Mouse (Mus musculus): ENCODE measurements around the gene Zbtb9. TPM values are rescaled to one million over a fixed set of nuclear protein-coding genes. Genes with fewer than 3 reads are reported as not detected.
"Not testable (repeated sequence)": the region's sequence is repeated elsewhere in the genome, so short reads cannot be mapped to it uniquely, and the experiment has no call there.

Zbtb9 gene
- 9.8 and 11.9 TPM in 2 replicates for polyA plus RNA-seq (2012; rRNA removed)

DNA sequence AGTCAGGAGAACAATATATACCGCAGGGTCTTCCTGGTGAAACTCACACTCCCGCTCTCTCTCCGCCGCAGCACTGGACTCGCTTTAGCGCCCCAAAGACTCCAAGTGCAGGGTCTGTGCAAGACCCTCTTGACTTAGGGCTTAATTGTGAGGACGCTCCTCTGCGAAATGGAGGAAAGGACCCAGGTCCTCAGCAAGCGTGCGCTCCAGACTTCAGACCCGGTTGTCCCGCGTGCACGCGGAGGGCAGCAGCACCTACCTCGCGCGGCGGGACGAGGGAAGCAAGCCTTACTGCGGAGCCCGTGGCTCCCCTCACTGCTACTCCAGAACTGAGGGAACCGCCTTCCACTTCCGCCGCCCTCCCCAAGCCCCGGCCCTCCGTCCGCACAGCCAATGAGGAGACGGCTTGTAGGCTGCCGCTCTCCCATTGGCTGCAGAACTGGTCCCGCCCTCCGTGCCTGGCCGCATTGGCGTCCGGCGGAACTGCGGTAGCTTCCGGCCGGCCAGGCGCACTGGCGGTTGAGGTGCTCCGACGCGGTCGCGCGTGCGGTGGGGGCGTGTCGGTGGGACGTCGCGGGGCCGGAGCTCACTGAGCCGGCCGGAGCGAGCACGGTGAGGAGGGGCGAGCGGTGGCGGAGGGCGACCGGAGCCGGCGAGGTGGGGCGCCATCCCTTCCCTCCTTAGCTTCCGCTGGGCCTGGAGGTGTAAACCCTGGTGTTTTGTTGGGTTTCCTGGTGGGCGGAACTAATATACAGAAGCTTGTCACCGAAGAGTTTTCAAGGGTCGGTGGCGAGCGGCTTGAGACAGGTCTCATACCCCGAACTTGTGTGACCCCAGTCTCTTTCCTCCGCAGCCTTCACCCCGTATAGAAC is at the start of gene Zbtb9:
Gene Zbtb9, plus strand, starts transcription at position 465 of the 872 bp plus-strand sequence.
- H3K36me3 ChIP-seq (ENCODE audit: control insufficient read depth, insufficient read depth, low read length): peaks cover 3% of the 10 kb centered on the region
- peaks cover 16% of the 10 kb centered on the region for H3K4me1 ChIP-seq (ENCODE audit: control insufficient read depth, insufficient read depth, low read length)
- peak within 1 kb of the TSS; percentile 84 for H3K27ac ChIP-seq (ENCODE audit: control insufficient read depth, insufficient read depth, low read depth, low read length)
- no peak for TF ChIP-seq CTCF (IDR thresholded peaks at IDR 0.05; ENCODE audit: control insufficient read depth, insufficient read depth, insufficient replicate concordance, low read depth, low read length)
- TF ChIP-seq POLR2A (IDR thresholded peaks at IDR 0.05; ENCODE audit: control insufficient read depth, low read depth, low read length): peak; percentile 94
- H3K27me3 ChIP-seq (ENCODE audit: control insufficient read depth, insufficient read depth, low read length): no peaks in the 10 kb centered on the region
- H3K4me3 ChIP-seq (ENCODE audit: control insufficient read depth, low read depth, low read length): peak within 1 kb of the TSS; percentile 95

DNA sequence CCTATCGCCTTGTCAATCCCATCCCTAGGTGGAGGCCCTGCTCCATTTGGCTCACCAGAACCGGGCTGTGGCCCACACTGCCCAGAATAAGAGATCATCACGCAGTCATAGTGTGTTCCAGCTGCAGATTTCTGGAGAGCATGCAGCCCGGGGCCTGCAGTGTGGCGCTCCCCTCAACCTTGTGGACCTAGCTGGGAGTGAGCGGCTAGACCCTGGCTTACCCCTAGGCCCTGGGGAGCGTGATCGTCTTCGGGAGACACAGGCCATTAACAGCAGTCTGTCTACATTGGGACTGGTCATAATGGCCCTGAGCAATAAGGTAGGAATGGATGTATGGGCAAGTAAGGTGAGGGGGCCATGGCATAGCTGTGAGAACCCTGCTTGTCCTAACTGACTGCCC is 47.6 kb upstream of the Zbtb9 start:
- not testable (repeated sequence) for H3K36me3 ChIP-seq (ENCODE audit: control insufficient read depth, insufficient read depth, low read length)

DNA sequence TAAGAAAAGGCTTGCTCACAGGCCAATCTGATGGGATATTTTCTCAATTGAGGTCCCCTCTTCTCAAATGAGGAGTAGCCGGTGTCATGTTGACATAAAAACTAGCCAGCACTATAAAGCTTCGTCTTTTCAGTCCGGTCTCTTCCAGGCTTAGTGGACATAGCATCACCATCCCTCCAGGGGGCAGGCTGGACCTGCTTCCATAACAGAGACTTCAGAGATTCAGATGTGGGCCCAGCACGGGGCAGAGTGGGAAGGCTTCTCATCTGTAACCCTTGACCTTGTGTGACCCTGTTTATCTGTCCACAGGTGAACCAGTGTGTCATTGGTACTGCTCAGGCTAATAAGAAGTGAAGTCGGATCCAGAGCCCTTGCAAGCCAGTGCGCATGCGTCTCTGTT is 41.2 kb upstream of the Zbtb9 start:
- peaks cover 16% of the 10 kb centered on the region for H3K4me1 ChIP-seq (ENCODE audit: control insufficient read depth, insufficient read depth, low read length)
- TF ChIP-seq CTCF (IDR thresholded peaks at IDR 0.05; ENCODE audit: control insufficient read depth, insufficient read depth, insufficient replicate concordance, low read depth, low read length): peak; percentile 23; the same call in 1 of the 2 replicates
- not testable (repeated sequence) for H3K4me3 ChIP-seq (ENCODE audit: control insufficient read depth, low read depth, low read length); H3K36me3 ChIP-seq (ENCODE audit: control insufficient read depth, insufficient read depth, low read length); H3K27ac ChIP-seq (ENCODE audit: control insufficient read depth, insufficient read depth, low read depth, low read length); H3K27me3 ChIP-seq (ENCODE audit: control insufficient read depth, insufficient read depth, low read length)

More for the DNA sequence above, 47.6 kb upstream of the Zbtb9 start:
- not testable (repeated sequence) for H3K27me3 ChIP-seq (ENCODE audit: control insufficient read depth, insufficient read depth, low read length); H3K4me1 ChIP-seq (ENCODE audit: control insufficient read depth, insufficient read depth, low read length); H3K27ac ChIP-seq (ENCODE audit: control insufficient read depth, insufficient read depth, low read depth, low read length); H3K4me3 ChIP-seq (ENCODE audit: control insufficient read depth, low read depth, low read length)

DNA sequence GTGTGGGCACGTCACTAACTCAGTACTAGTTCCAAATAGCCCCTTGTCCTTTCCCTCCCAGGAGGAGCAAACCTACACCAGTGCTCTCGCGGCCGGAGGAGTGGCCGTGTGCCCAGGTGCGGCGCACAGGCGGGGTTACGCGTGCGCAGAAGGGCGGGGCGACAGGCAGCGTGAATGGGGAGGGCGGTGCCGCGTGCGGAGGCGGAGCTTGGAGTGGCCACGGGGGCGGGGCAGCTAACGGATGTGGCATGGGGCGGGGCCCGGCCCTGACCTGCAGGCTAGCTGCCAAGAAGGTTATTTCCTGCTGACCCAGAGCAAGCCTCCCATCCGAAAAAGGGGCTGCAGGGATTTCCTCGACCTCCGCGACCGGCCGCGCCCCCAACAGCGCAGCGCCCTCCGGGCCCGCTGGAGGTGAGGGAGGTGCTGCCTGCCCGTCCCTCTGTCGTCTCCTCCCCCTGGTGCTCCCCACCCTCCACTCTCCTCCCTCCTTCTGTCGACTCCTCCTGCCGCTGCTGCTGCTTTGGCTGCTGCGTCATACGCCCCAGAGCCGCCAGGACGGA is 40.0 kb upstream of the Zbtb9 start, which contains the start of gene Phf1:
Gene Phf1, plus strand, starts transcription at position 214 of the 560 bp plus-strand sequence.
- Histone ChIP-seq H3K27me3 (ENCODE audit: control insufficient read depth, insufficient read depth, low read length) (no peaks in the 10 kb centered on the region), H3K4me3 (ENCODE audit: control insufficient read depth, low read depth, low read length) (peak within 1 kb of the TSS; percentile 95), H3K27ac (ENCODE audit: control insufficient read depth, insufficient read depth, low read depth, low read length) (peak within 1 kb of the TSS; percentile 95), H3K4me1 (ENCODE audit: control insufficient read depth, insufficient read depth, low read length) (peaks cover 22% of the 10 kb centered on the region), H3K36me3 (ENCODE audit: control insufficient read depth, insufficient read depth, low read length) (peaks cover 2% of the 10 kb centered on the region)
- TF ChIP-seq CTCF (IDR thresholded peaks at IDR 0.05; ENCODE audit: control insufficient read depth, insufficient read depth, insufficient replicate concordance, low read depth, low read length): no peak
- peak; percentile 78 for TF ChIP-seq POLR2A (IDR thresholded peaks at IDR 0.05; ENCODE audit: control insufficient read depth, low read depth, low read length)

DNA sequence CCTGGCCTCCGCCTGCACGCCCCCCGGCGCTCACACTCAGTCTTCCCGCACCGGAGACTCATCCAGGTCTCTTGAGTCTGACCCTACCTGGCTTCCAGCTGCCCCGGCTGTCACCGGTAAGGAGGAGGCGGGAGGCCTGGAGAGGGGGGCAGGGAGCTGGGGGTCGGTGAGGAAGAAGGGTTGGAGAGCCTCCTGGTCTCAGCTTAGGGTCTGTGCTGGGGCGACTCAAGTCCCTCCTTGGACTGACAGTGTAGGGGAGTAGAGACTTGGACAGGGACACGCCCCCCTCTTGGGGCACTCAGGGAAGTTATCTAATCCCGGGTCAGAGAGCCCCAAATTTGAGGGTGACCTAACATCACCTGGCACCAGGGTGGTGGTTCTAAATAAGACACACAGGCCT is 39.5 kb upstream of the Zbtb9 start:
- H3K27me3 ChIP-seq (ENCODE audit: control insufficient read depth, insufficient read depth, low read length): no peaks in the 10 kb centered on the region
- H3K4me3 ChIP-seq (ENCODE audit: control insufficient read depth, low read depth, low read length): peak overlapping the region; percentile 95
- peaks cover 26% of the 10 kb centered on the region for H3K4me1 ChIP-seq (ENCODE audit: control insufficient read depth, insufficient read depth, low read length)
- H3K36me3 ChIP-seq (ENCODE audit: control insufficient read depth, insufficient read depth, low read length): peaks cover 2% of the 10 kb centered on the region
- peak overlapping the region; percentile 95 for H3K27ac ChIP-seq (ENCODE audit: control insufficient read depth, insufficient read depth, low read depth, low read length)
- TF ChIP-seq CTCF (IDR thresholded peaks at IDR 0.05; ENCODE audit: control insufficient read depth, insufficient read depth, insufficient replicate concordance, low read depth, low read length) (no peak), POLR2A (IDR thresholded peaks at IDR 0.05; ENCODE audit: control insufficient read depth, low read depth, low read length) (no peak)

DNA sequence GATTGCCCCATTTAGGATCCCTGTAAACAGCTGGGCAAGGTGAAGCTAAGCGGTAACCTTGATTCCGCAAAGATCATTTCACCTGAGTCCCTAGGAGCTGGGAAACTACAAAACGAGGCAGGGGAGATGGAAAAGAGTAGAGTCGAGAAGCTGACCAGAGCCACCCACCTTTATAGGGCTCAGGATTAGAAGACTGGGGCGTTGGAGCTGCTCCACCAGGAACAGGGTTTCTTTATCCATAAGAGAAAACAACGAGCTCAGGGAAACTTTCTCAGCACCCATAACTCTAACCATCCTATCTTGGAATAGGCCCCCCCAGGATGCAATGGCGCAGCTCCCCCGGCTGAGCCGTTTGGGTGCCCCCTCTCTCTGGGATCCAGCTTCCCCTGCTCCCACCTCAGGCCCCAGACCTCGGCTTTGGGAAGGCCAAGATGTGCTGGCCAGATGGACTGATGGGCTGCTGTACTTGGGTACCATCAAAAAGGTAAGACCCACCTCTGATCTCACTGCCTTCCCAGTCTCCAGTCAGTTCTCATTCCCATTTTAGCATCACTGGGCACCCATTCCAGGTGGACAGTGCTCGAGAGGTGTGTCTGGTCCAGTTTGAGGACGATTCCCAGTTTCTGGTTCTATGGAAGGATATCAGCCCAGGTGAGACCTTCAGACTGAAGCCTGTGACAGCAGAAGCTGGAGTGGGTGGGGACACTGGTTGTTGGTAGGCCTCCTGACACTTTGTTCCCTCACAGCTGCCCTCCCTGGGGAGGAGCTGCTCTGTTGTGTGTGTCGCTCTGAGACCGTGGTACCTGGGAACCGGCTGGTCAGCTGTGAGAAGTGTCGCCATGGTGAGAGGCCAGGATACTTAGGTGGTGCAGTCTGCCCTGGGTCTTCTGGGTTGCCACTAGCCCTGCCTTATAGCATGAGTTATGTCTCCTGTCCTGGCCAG is 38.8 kb upstream of the Zbtb9 start:
- TF ChIP-seq POLR2A (IDR thresholded peaks at IDR 0.05; ENCODE audit: control insufficient read depth, low read depth, low read length) (no peak), CTCF (IDR thresholded peaks at IDR 0.05; ENCODE audit: control insufficient read depth, insufficient read depth, insufficient replicate concordance, low read depth, low read length) (no peak)
- H3K4me1 ChIP-seq (ENCODE audit: control insufficient read depth, insufficient read depth, low read length): peaks cover 33% of the 10 kb centered on the region
- H3K4me3 ChIP-seq (ENCODE audit: control insufficient read depth, low read depth, low read length): peak overlapping the region; percentile 95
- H3K36me3 ChIP-seq (ENCODE audit: control insufficient read depth, insufficient read depth, low read length): peaks cover 2% of the 10 kb centered on the region
- H3K27ac ChIP-seq (ENCODE audit: control insufficient read depth, insufficient read depth, low read depth, low read length): peak overlapping the region; percentile 95
- H3K27me3 ChIP-seq (ENCODE audit: control insufficient read depth, insufficient read depth, low read length): no peaks in the 10 kb centered on the region

DNA sequence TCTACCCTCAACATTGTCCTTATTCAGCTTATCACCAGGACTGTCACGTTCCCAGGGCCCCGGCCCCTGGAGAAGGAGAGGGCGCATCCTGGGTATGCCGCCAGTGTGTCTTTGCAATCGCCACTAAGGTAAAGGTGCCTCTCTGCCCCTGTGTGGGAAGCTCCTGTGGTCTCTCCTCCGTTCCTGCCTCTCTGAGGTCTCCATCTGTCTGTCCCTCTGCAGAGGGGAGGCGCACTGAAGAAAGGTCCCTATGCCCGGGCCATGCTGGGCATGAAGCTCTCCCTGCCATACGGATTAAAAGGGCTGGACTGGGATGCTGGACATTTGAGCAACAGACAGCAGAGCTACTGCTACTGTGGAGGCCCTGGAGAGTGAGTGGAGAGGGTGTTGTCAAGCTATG is 37.9 kb upstream of the Zbtb9 start:
- Histone ChIP-seq H3K36me3 (ENCODE audit: control insufficient read depth, insufficient read depth, low read length) (peaks cover 2% of the 10 kb centered on the region), H3K4me3 (ENCODE audit: control insufficient read depth, low read depth, low read length) (peak overlapping the region; percentile 95), H3K27ac (ENCODE audit: control insufficient read depth, insufficient read depth, low read depth, low read length) (peak overlapping the region; percentile 4; the same call in 1 of the 2 replicates), H3K4me1 (ENCODE audit: control insufficient read depth, insufficient read depth, low read length) (peaks cover 35% of the 10 kb centered on the region), H3K27me3 (ENCODE audit: control insufficient read depth, insufficient read depth, low read length) (no peaks in the 10 kb centered on the region)
- no peak for TF ChIP-seq POLR2A (IDR thresholded peaks at IDR 0.05; ENCODE audit: control insufficient read depth, low read depth, low read length)
- no peak for TF ChIP-seq CTCF (IDR thresholded peaks at IDR 0.05; ENCODE audit: control insufficient read depth, insufficient read depth, insufficient replicate concordance, low read depth, low read length)
